Mouse (Mus musculus) bone marrow macrophage, adult 2 months (primary cell): ENCODE measurements around the gene Krt2.

Source experiments
- CTCF ChIP-seq: IDR thresholded peaks from 2 replicates; pipeline ENCODE4 v1.5.1; 2012; ENCODE audit warnings: low read depth, mild to moderate bottlenecking, low read length, moderate library complexity
- POLR2A ChIP-seq: IDR thresholded peaks from 2 replicates; pipeline ENCODE4 v1.6.1; 2012; ENCODE audit warnings: mild to moderate bottlenecking, low read depth, low read length, borderline replicate concordance

GRCm38 (mm10) chr15:101786360-101786759, 31.6 kb downstream of the Krt2 start, which contains the start of gene Krt72:
- TF ChIP-seq POLR2A (no peak), CTCF (no peak)
